Mouse (Mus musculus): ENCODE results near the gene 1700011L22Rik. TPM values are rescaled to one million over a fixed set of nuclear protein-coding genes. Genes with fewer than 3 reads are reported as not detected.

1700011L22Rik gene
- not detected in 2 replicates for polyA plus RNA-seq (2014; fragmentation: Nextera tagmentation; extraction: Ambion mirVana)

DNA sequence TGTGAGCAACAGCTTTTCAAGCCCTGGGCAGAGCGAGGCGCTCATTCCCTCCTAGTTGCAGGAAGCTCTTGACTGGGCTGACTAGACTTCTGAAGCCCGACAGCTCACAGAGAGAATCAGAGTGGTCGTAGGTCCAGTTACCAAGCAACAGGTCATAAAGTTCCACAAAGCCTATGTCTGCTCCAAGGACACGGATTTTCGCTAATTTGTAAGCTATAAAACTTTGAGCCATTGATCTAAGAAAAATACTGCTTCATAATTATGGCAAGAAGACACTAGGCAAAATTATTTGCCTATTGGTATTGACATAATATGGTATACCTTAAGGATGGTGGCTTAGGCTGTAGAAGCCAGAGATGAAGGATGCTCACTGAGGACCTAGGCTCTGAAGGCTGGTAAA, at the start of gene 1700011L22Rik:
Gene 1700011L22Rik, minus strand, starts transcription at position 101 of the 400 bp plus-strand sequence.
- H3K36me3 ChIP-seq (ENCODE audit: control insufficient read depth, insufficient read depth, low read length): no peaks in the 10 kb centered on the region
- ATAC-seq (replicated peaks; ENCODE audit: low FRiP score): no peak
- no peaks in the 10 kb centered on the region for H3K4me1 ChIP-seq (replicated peaks; ENCODE audit: control insufficient read depth, insufficient read depth, low read length)
- H3K4me3 ChIP-seq (ENCODE audit: low read depth, low read length): no peak within 1 kb of the TSS
- no peak within 1 kb of the TSS for H3K27ac ChIP-seq (ENCODE audit: low read depth, low read length)
- no peaks in the 10 kb centered on the region for H3K27me3 ChIP-seq (ENCODE audit: control insufficient read depth, insufficient read depth, low read length)
- DNase-seq (ENCODE audit: low spot score): no peak
- no peak within 1 kb of the TSS for H3K4me2 ChIP-seq (ENCODE audit: low read depth, low read length, severe bottlenecking)
- WGBS: 93% methylated on average over 6 of the region's 6 CpGs
- H3K9me3 ChIP-seq (ENCODE audit: control insufficient read depth, low read length): no peaks in the 10 kb centered on the region
- no peak within 1 kb of the TSS for H3K9ac ChIP-seq (ENCODE audit: low read length)

DNA sequence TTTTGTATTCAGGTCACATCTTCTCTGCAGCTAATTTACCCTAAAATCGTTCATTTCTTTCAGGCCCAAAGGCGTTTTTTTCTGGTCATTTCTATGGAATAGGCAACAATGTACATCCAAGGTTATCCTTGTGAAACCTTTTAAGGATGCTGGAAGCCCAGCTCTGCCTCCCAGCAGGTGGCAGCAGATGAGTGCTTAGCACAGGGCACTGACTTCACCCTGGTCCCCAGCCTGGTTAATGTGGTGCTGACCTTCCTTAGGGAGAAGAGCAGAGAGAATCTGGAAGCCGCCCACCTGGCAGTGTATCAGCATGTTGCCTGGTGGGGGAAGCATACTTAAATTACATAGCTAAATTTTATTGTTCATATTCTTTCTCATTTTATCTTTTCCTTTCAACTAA, 49.4 kb upstream of the 1700011L22Rik start:
- Histone ChIP-seq H3K27me3 (ENCODE audit: control insufficient read depth, insufficient read depth, low read length) (no peaks in the 10 kb centered on the region), H3K36me3 (ENCODE audit: control insufficient read depth, insufficient read depth, low read length) (no peaks in the 10 kb centered on the region), H3K27ac (ENCODE audit: low read depth, low read length) (no peak overlapping the region), H3K4me2 (ENCODE audit: low read depth, low read length, severe bottlenecking) (no peak overlapping the region), H3K9ac (ENCODE audit: low read length) (no peak overlapping the region), H3K4me1 (replicated peaks; ENCODE audit: control insufficient read depth, insufficient read depth, low read length) (peaks cover 5% of the 10 kb centered on the region; the same call in 1 of the 2 replicates), H3K4me3 (ENCODE audit: low read depth, low read length) (no peak overlapping the region), H3K9me3 (ENCODE audit: control insufficient read depth, low read length) (no peaks in the 10 kb centered on the region)
- DNase-seq (ENCODE audit: low spot score) (peak; percentile 69), ATAC-seq (replicated peaks; ENCODE audit: low FRiP score) (no peak)
- WGBS: 36% methylated on average over 3 of the region's 3 CpGs

DNA sequence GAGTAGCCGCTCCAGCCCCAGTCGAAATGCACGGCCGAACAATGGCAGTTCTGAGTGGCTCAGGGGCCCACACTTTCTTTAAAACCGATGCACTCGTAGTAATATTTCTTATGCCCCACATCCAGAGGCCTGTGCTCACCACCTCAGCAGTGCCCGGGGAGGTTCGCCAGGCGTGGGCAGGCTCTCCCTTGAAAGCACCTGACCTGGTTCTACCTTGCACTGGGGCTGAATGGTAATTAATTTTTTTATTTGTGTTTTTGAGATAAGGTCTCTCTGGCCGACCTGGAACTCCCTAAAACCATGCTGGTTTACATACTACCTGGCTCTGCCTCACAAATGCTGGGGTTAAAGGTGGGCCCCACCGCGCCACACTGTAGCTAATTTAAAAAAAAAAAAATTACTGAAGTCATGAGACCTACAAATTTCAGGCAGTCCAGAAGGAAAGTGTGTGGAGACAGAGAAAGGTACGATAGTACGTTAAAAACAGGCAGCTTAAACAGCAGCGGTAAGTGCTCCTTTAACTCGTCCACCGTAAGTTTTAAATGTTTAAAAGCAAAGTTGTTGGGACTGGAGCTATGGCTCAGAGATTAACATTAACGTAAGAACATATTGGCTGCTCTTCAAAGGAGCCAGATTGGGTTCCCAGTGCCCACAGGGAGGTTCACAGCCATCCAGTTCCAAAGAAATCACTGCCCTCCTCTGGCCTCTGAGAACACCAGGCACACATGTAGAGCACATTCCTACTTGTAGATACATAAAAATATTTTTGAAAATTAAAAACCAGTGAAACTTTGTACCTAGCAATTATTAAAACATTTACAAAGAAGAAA, 47.1 kb upstream of the 1700011L22Rik start:
- Histone ChIP-seq H3K27ac (ENCODE audit: low read depth, low read length) (peak overlapping the region; percentile 93), H3K36me3 (ENCODE audit: control insufficient read depth, insufficient read depth, low read length) (no peaks in the 10 kb centered on the region), H3K9me3 (ENCODE audit: control insufficient read depth, low read length) (no peaks in the 10 kb centered on the region), H3K9ac (ENCODE audit: low read length) (peak overlapping the region; percentile 87), H3K4me1 (replicated peaks; ENCODE audit: control insufficient read depth, insufficient read depth, low read length) (peaks cover 5% of the 10 kb centered on the region; the same call in 1 of the 2 replicates), H3K4me3 (ENCODE audit: low read depth, low read length) (peak overlapping the region; percentile 50), H3K27me3 (ENCODE audit: control insufficient read depth, insufficient read depth, low read length) (no peaks in the 10 kb centered on the region), H3K4me2 (ENCODE audit: low read depth, low read length, severe bottlenecking) (peak overlapping the region; percentile 84)
- WGBS: 17% methylated on average over 18 of the region's 18 CpGs
- no peak; the same call in 1 of the 2 replicates for ATAC-seq (replicated peaks; ENCODE audit: low FRiP score)
- DNase-seq (ENCODE audit: low spot score): no peak

DNA sequence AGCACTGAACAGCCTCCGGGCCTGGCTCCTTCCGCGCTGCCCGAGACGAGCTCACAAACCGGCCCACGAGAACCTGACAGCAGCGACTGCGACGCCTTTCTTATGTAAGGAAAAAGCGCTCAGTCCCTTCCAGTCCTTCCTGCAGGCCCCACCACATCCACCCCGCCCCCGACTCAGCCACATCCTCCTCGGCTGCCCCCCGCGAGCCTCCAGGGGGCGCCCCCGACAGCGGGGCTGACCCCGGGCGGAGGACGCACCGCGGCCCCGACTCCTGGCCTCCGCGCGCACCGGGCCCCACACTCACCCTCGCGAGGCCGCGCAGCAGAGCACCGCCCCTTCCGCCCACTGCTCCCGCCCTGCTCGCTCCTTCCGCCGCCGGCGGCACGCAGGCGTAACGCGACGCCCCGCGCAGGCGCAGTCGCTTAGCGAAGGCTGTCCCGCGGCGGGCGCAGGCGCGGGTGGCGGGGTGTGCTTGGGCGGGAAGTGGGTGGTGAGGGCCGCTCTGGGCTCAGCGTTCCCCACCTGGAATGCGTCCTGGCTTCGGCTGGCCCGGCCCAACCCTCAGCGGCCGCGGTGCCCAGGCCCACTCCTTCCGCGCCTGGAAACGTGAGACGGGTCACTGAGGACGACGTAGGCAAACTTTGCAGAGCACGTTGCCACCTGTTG, 46.4 kb upstream of the 1700011L22Rik start, which contains the start of gene Mmaa:
Gene Mmaa, minus strand, starts transcription at position 328 of the 666 bp plus-strand sequence.
- H3K4me3 ChIP-seq (ENCODE audit: low read depth, low read length): peak within 1 kb of the TSS; percentile 50
- ATAC-seq (replicated peaks; ENCODE audit: low FRiP score) (peak; percentile 97), DNase-seq (ENCODE audit: low spot score) (peak; percentile 98)
- H3K4me1 ChIP-seq (replicated peaks; ENCODE audit: control insufficient read depth, insufficient read depth, low read length): peaks cover 5% of the 10 kb centered on the region; the same call in 1 of the 2 replicates
- H3K36me3 ChIP-seq (ENCODE audit: control insufficient read depth, insufficient read depth, low read length): no peaks in the 10 kb centered on the region
- peak within 1 kb of the TSS; percentile 93 for H3K27ac ChIP-seq (ENCODE audit: low read depth, low read length)
- no peaks in the 10 kb centered on the region for H3K27me3 ChIP-seq (ENCODE audit: control insufficient read depth, insufficient read depth, low read length)
- H3K9ac ChIP-seq (ENCODE audit: low read length): peak within 1 kb of the TSS; percentile 87
- H3K9me3 ChIP-seq (ENCODE audit: control insufficient read depth, low read length): no peaks in the 10 kb centered on the region
- under 1% methylated on average over 59 of the region's 74 CpGs for WGBS
- H3K4me2 ChIP-seq (ENCODE audit: low read depth, low read length, severe bottlenecking): peak within 1 kb of the TSS; percentile 84

DNA sequence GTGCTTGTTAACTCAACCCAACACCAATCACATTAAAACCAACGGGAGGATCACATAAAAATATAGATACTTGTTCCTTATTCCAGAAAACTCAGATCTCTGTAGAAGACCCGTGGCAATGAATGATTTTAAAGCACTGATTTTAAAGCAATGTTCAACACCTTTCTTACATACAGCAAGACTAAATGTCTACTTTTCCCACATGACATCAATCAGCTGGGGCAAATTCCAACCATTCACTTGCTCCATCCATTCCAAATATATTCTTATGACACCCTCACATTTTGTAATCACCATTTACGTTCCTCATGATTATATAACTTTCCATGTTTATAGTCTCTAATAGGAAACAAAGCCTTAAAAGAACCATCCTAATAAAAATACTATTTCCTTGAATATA, 45.5 kb upstream of the 1700011L22Rik start:
- H3K4me2 ChIP-seq (ENCODE audit: low read depth, low read length, severe bottlenecking): peak overlapping the region; percentile 84; the same call in 1 of the 2 replicates
- H3K9ac ChIP-seq (ENCODE audit: low read length): peak overlapping the region; percentile 41
- H3K27me3 ChIP-seq (ENCODE audit: control insufficient read depth, insufficient read depth, low read length): no peaks in the 10 kb centered on the region
- ATAC-seq (replicated peaks; ENCODE audit: low FRiP score): no peak
- no peak for DNase-seq (ENCODE audit: low spot score)
- H3K27ac ChIP-seq (ENCODE audit: low read depth, low read length): no peak overlapping the region; the same call in 1 of the 2 replicates
- WGBS: 75% methylated on average over 3 of the region's 3 CpGs
- H3K36me3 ChIP-seq (ENCODE audit: control insufficient read depth, insufficient read depth, low read length): no peaks in the 10 kb centered on the region
- peak overlapping the region; percentile 50 for H3K4me3 ChIP-seq (ENCODE audit: low read depth, low read length)
- no peaks in the 10 kb centered on the region for H3K9me3 ChIP-seq (ENCODE audit: control insufficient read depth, low read length)
- H3K4me1 ChIP-seq (replicated peaks; ENCODE audit: control insufficient read depth, insufficient read depth, low read length): peaks cover 5% of the 10 kb centered on the region; the same call in 1 of the 2 replicates

DNA sequence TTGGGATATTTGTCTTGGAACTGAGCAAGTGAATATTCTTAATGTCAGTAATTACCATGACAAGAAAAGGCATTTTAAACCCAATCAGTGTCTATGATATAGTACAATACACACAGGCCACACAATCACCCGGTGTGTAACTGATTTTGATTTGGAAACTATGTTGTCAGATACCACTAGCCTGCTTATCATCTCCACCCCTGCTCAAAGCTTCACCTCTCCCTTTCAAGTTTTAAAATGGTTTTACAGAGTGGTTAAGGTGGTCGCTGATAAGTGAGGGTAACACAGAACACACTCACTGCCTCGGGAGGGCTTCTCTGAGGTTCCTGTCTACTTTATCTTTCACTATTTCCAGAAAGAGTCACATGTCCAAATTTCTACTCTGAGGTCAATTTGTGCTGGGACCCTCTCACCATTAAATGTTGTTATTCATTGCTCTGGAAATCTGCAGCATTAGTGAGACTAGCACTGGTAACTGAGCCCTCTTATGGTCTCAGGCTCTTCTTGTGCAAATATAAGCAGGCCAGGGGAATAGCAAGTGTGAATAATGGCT, 44.4 kb upstream of the 1700011L22Rik start:
- H3K4me1 ChIP-seq (replicated peaks; ENCODE audit: control insufficient read depth, insufficient read depth, low read length): peaks cover 5% of the 10 kb centered on the region; the same call in 1 of the 2 replicates
- 89% methylated on average over 3 of the region's 3 CpGs for WGBS
- no peaks in the 10 kb centered on the region for H3K27me3 ChIP-seq (ENCODE audit: control insufficient read depth, insufficient read depth, low read length)
- no peak overlapping the region for H3K4me3 ChIP-seq (ENCODE audit: low read depth, low read length)
- no peak overlapping the region for H3K9ac ChIP-seq (ENCODE audit: low read length)
- no peaks in the 10 kb centered on the region for H3K9me3 ChIP-seq (ENCODE audit: control insufficient read depth, low read length)
- no peak overlapping the region for H3K4me2 ChIP-seq (ENCODE audit: low read depth, low read length, severe bottlenecking)
- H3K36me3 ChIP-seq (ENCODE audit: control insufficient read depth, insufficient read depth, low read length): no peaks in the 10 kb centered on the region
- no peak overlapping the region for H3K27ac ChIP-seq (ENCODE audit: low read depth, low read length)
- DNase-seq (ENCODE audit: low spot score): no peak
- ATAC-seq (replicated peaks; ENCODE audit: low FRiP score): no peak

DNA sequence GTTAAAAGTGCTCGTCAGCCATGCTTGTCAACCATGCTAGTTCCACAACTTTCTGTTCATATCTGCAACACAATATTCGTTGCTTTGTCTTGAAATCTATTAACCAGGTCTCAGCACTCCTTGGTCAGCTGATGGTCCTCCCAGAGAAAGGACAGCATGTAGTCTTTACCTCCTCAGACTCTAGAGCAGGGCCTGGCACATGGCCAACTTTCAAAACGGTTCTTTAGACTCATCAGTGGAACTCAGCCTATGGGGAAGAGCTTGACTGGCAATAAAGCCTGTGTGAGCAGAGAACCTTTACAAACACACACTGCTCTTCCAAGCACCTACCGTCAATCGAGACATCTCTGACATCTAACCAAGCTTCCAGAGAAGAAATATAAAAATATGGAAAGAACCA, 41.2 kb upstream of the 1700011L22Rik start:
- no peaks in the 10 kb centered on the region for H3K27me3 ChIP-seq (ENCODE audit: control insufficient read depth, insufficient read depth, low read length)
- no peak overlapping the region for H3K4me3 ChIP-seq (ENCODE audit: low read depth, low read length)
- H3K4me1 ChIP-seq (replicated peaks; ENCODE audit: control insufficient read depth, insufficient read depth, low read length): no peaks in the 10 kb centered on the region
- no peaks in the 10 kb centered on the region for H3K9me3 ChIP-seq (ENCODE audit: control insufficient read depth, low read length)
- H3K4me2 ChIP-seq (ENCODE audit: low read depth, low read length, severe bottlenecking): no peak overlapping the region
- no peak for ATAC-seq (replicated peaks; ENCODE audit: low FRiP score)
- WGBS: 84% methylated on average over 5 of the region's 5 CpGs
- no peak for DNase-seq (ENCODE audit: low spot score)
- H3K27ac ChIP-seq (ENCODE audit: low read depth, low read length): no peak overlapping the region
- no peak overlapping the region for H3K9ac ChIP-seq (ENCODE audit: low read length)
- no peaks in the 10 kb centered on the region for H3K36me3 ChIP-seq (ENCODE audit: control insufficient read depth, insufficient read depth, low read length)

DNA sequence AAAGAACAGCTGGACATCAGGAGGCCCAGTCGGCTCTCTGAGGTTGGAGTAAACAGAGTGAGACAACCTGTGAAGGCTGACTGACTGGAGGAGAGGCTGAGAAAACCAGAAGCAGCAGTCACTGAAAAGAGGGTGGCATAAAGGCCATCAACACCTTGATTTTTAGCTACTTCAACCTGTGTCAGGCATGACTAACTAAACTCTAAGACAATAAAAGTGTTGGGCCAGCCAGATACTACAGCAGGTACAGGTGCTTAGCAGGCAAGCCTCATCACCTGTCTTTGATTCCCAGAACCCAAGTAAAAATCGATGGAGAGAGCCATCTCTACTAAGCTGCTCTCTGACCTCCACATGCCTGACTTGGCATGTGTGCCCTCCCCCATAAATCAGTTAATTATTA, 40.3 kb upstream of the 1700011L22Rik start:
- Histone ChIP-seq H3K27me3 (ENCODE audit: control insufficient read depth, insufficient read depth, low read length) (no peaks in the 10 kb centered on the region), H3K4me2 (ENCODE audit: low read depth, low read length, severe bottlenecking) (no peak overlapping the region), H3K4me1 (replicated peaks; ENCODE audit: control insufficient read depth, insufficient read depth, low read length) (no peaks in the 10 kb centered on the region), H3K9ac (ENCODE audit: low read length) (no peak overlapping the region), H3K4me3 (ENCODE audit: low read depth, low read length) (no peak overlapping the region), H3K36me3 (ENCODE audit: control insufficient read depth, insufficient read depth, low read length) (no peaks in the 10 kb centered on the region), H3K27ac (ENCODE audit: low read depth, low read length) (no peak overlapping the region), H3K9me3 (ENCODE audit: control insufficient read depth, low read length) (no peaks in the 10 kb centered on the region)
- 71% methylated on average over 2 of the region's 2 CpGs for WGBS
- DNase-seq (ENCODE audit: low spot score): no peak
- no peak for ATAC-seq (replicated peaks; ENCODE audit: low FRiP score)

Measured in forebrain, embryonic 11.5 days (tissue).